Mouse (Mus musculus) E14TG2a.4 (cell line): ENCODE measurements around the gene Maf.

Experiments used
- H3K27me3 ChIP-seq: 2 replicates; pipeline ENCODE4 v1.6.1; 2014; ENCODE audit warnings: low read length, control low read depth; ENCODE audit not compliant: insufficient read depth
- H3K36me3 ChIP-seq: 2 replicates; pipeline ENCODE4 v1.6.1; 2014; ENCODE audit warnings: low read length, control low read depth; ENCODE audit not compliant: insufficient read depth
- H3K4me1 ChIP-seq: replicated peaks from 2 replicates; pipeline ENCODE4 v1.6.1; 2014; ENCODE audit warnings: low read depth, low read length, control low read depth
- H3K4me3 ChIP-seq: replicated peaks from 2 replicates; pipeline ENCODE4 v1.5.1; 2014; ENCODE audit warnings: mild to moderate bottlenecking, low read length
- H3K9me3 ChIP-seq: 2 replicates; pipeline ENCODE4 v1.6.1; 2014; ENCODE audit warnings: low read length, control low read depth
- CTCF ChIP-seq: conservative IDR thresholded peaks from 2 replicates; pipeline ENCODE4 v1.5.1; 2014; ENCODE audit warnings: low read length
- NANOG ChIP-seq: IDR thresholded peaks from 2 replicates; pipeline ENCODE4 v1.6.1; 2014; ENCODE audit warnings: borderline replicate concordance, low read length, mixed read lengths
- POU5F1 ChIP-seq: IDR thresholded peaks from 2 replicates; pipeline ENCODE4 v1.6.1; 2014; ENCODE audit warnings: low read length, borderline replicate concordance

Gene Maf

DNA sequence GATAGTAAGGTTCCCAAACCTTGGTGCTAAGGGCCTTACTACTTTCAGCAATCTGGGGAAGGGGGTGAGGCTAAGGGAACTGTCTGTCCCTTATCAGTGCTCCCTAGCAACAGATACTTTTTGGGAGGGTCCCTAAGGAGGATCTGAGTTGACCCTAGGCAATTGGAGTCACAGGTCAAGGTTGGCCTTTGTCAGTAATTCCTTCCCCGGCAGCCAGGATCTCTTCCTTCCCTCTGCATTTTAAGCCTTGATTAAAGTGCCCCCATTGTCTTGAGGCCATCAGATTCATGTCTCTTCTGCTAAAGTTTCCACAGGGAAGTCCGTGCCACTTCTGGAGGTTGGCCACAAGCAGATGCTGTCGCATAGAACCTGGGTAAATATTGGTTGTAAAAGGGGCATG lies 10.2 kb downstream of the Maf start:
- no peaks in the 10 kb centered on the region for H3K9me3 ChIP-seq
- H3K4me1 ChIP-seq: no peaks in the 10 kb centered on the region
- TF ChIP-seq NANOG: no peak
- TF ChIP-seq POU5F1: no peak
- TF ChIP-seq CTCF: no peak
- H3K27me3 ChIP-seq: peaks cover 3% of the 10 kb centered on the region; the same call in 1 of the 2 replicates
- H3K36me3 ChIP-seq: no peaks in the 10 kb centered on the region
- no peak overlapping the region for H3K4me3 ChIP-seq

DNA sequence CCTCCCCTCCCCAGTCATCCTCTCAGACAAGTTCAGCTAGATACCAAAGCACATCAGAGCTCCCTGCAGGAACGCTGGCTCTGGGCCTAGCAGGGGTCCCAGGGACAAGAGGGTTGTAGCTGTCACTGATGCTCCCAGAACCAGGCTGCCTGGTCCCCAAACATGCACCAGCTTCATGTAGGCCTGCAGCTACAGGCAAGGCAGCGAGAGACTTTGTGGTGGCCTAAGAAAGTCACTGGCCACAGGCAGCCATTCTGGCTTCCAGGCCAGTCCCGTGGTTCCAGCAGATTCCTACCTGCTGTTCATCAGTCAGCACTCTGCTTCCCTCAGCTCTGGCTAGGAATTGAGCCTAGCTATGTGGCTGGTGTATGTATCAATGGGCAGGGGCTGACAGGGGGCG lies 10.9 kb downstream of the Maf start:
- no peak overlapping the region for H3K4me3 ChIP-seq
- peaks cover 3% of the 10 kb centered on the region; the same call in 1 of the 2 replicates for H3K27me3 ChIP-seq
- H3K36me3 ChIP-seq: no peaks in the 10 kb centered on the region
- H3K4me1 ChIP-seq: no peaks in the 10 kb centered on the region
- TF ChIP-seq CTCF: no peak
- TF ChIP-seq NANOG: no peak
- no peak for TF ChIP-seq POU5F1
- H3K9me3 ChIP-seq: no peaks in the 10 kb centered on the region

DNA sequence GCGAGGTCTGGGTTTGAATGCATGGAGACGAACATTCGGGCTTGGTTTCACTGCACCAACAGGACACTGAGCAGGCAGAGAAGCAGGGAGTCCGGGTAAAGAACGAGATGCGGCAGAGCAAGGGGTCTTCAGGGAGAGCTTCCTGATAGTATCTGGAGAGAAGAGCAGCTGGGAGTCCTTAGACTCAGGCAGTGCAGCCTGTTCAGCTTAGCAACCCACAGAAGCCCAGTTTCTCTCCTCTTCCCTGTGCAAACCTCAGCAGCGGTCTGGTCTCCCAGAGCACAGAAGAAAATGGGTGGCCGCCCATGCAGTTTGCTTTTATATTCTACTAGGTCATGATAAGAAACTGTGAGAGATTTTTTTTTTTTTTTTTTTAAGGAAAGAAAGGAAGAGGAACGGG lies 20.2 kb downstream of the Maf start:
- H3K9me3 ChIP-seq: no peaks in the 10 kb centered on the region
- H3K4me3 ChIP-seq: no peak overlapping the region
- H3K4me1 ChIP-seq: peaks cover 3% of the 10 kb centered on the region; the same call in 1 of the 2 replicates
- H3K27me3 ChIP-seq: peaks cover 16% of the 10 kb centered on the region; the same call in 1 of the 2 replicates
- no peaks in the 10 kb centered on the region for H3K36me3 ChIP-seq
- no peak for TF ChIP-seq POU5F1
- no peak for TF ChIP-seq NANOG
- no peak for TF ChIP-seq CTCF

GRCm38 (mm10) chr8:115683309-115683708 lies 24.3 kb downstream of the Maf start:
- Histone ChIP-seq H3K4me1 (peaks cover 3% of the 10 kb centered on the region; the same call in 1 of the 2 replicates), H3K36me3 (no peaks in the 10 kb centered on the region), H3K4me3 (no peak overlapping the region), H3K27me3 (peaks cover 18% of the 10 kb centered on the region), H3K9me3 (no peaks in the 10 kb centered on the region)
- TF ChIP-seq POU5F1 (no peak), NANOG (no peak), CTCF (no peak)

DNA sequence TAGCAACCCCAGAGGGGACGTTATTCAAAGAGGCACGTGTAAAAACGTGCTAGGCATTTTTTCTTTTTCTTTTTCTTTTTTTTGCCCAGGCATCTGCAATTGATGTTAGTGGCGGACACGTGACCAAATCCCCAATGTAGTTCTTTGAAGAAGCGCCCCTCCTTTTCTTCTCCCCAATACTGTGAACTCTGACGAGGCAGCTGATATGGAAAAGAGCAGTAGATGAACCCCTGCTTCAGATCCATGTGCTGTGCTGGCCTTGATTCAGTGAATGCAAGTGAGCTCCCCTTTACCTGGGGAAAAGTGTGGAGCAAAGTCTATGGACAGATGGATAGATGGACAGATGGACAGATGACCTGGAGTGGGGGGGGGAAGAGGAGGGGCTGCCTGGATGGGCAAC lies 28.1 kb downstream of the Maf start:
- TF ChIP-seq CTCF: no peak
- TF ChIP-seq NANOG: no peak
- no peak for TF ChIP-seq POU5F1
- peaks cover 7% of the 10 kb centered on the region for H3K27me3 ChIP-seq

DNA sequence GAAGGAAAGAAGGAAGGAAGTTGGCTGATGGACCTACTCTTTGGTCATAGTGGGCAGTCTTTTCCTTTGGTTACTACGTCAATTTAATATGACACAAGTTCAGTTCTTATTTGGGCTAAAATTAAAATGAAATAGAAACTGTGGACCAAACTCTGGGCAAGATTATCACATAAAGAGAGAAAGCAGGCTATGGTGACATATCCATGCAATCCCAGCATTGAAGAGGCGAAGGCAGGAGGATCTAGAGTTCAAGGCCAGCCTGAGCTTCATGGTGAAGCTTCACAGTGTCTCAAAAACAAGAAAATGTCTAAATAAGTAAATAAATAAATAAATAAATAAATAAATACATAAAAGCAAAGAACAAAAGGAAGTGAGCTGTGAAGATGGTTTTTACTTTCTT lies 42.7 kb downstream of the Maf start:
- Histone ChIP-seq H3K36me3 (no peaks in the 10 kb centered on the region), H3K4me1 (no peaks in the 10 kb centered on the region), H3K27me3 (no peaks in the 10 kb centered on the region), H3K4me3 (no peak overlapping the region), H3K9me3 (peaks cover 15% of the 10 kb centered on the region; the same call in 1 of the 2 replicates)
- TF ChIP-seq NANOG (no peak), POU5F1 (no peak), CTCF (no peak)

More for the DNA sequence above, 28.1 kb downstream of the Maf start:
- Histone ChIP-seq H3K36me3 (no peaks in the 10 kb centered on the region), H3K9me3 (no peaks in the 10 kb centered on the region), H3K4me1 (no peaks in the 10 kb centered on the region), H3K4me3 (no peak overlapping the region)

DNA sequence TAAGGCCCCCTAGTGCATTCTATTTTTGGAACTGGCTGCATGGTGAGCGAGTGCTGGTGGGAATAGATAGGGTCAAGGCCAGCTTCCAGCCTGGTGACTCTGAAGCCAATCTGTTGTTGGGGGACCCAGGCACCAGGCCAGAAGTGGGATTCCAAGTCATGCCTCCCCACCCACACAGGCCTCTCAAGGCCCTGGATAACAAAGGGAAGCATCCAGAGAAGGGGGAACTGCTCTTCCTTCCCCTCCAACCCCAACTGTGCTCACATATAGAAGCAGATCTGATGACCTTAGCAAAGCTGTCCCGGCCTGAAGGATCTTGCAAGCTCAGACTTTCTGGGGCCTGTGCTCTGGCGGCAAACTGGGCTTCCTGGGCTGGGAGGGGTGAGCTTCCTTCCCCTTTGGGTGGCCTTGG lies 57.5 kb downstream of the Maf start:
- Histone ChIP-seq H3K4me3 (no peak overlapping the region), H3K9me3 (no peaks in the 10 kb centered on the region; the same call in 1 of the 2 replicates), H3K27me3 (no peaks in the 10 kb centered on the region), H3K4me1 (no peaks in the 10 kb centered on the region), H3K36me3 (no peaks in the 10 kb centered on the region)
- TF ChIP-seq CTCF (no peak), NANOG (no peak), POU5F1 (no peak)

DNA sequence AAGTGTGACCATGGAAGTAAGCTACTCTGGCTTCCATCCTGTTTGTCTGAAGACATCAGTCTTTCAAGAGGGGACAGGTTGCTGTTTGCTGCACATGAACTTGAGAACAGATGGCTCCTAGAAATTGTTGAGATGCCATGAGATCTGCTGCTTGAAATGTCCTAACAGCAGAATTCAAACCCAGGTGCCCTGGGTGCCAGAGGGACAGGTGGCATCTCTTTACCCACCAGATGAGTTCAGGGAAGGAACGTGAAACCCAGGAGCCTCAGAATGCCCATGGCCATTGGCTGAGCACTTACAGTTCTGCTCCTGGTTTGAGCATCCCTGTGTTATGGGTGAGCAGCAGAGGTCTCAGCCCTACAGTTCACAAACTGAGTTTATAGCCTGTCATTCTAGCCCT lies 62.5 kb downstream of the Maf start:
- Histone ChIP-seq H3K9me3 (no peaks in the 10 kb centered on the region; the same call in 1 of the 2 replicates), H3K27me3 (no peaks in the 10 kb centered on the region), H3K4me3 (no peak overlapping the region), H3K4me1 (no peaks in the 10 kb centered on the region), H3K36me3 (no peaks in the 10 kb centered on the region)
- TF ChIP-seq CTCF: no peak
- TF ChIP-seq NANOG: no peak
- no peak for TF ChIP-seq POU5F1

- Histone ChIP-seq H3K4me3 (no peak overlapping the region), H3K4me1 (no peaks in the 10 kb centered on the region), H3K27me3 (no peaks in the 10 kb centered on the region), H3K9me3 (no peaks in the 10 kb centered on the region), H3K36me3 (no peaks in the 10 kb centered on the region)
- TF ChIP-seq POU5F1 (no peak), NANOG (no peak), CTCF (no peak)
Measured at GRCm38 (mm10) chr8:115641936-115642335, 65.7 kb downstream of the Maf start.
